10 mouse cellular contexts compared by ENCODE assay signal in genomic region chr12:100839079-100839600, GRCm38 (mm10).
A peak's percentile ranks its signal among the peaks of the same experiment; 100 is the strongest.
DNase-seq lines count a peak whose midpoint lies in the region; ATAC-seq and TF ChIP-seq lines count a peak whose summit lies in the region.
"Had no signal": no experiment of that assay in that cellular context is flagged by ENCODE, and none has a peak within 500 bp of the region (broad histone marks: within the 10 kb centered on the region; RNA-seq: fewer than 3 reads in every experiment).

No protein-coding gene starts in this region.

- peaks cover 10% of the 10 kb centered on the region; the same call in 1 of the 2 replicates for H3K27me3 ChIP-seq in heart, embryonic 10.5 days (ENCODE audit: insufficient read depth, poor library complexity, severe bottlenecking)
- no peaks in the 10 kb centered on the region for H3K27me3 ChIP-seq in spleen, adult 2 months (ENCODE audit: control insufficient read depth, insufficient read depth, low read length)
- no peaks in the 10 kb centered on the region for H3K27me3 ChIP-seq in midbrain, embryonic 13.5 days
- no peaks in the 10 kb centered on the region for H3K27me3 ChIP-seq in forebrain, embryonic 14.5 days (replicated peaks; ENCODE audit: control insufficient read depth, insufficient read depth, low read length)

- no peak overlapping the region for H3K4me2 ChIP-seq in midbrain, embryonic 13.5 days (replicated peaks)
- no peak overlapping the region for H3K4me2 ChIP-seq in forebrain, embryonic 14.5 days (ENCODE audit: low read length)
- H3K4me2 ChIP-seq: forebrain, embryonic 12.5 days had no signal

- ATAC-seq in midbrain, embryonic 13.5 days, result no peak
- ATAC-seq in forebrain, embryonic 14.5 days, result no peak

- H3K27ac ChIP-seq in heart, embryonic 10.5 days, result no peak overlapping the region
- peak overlapping the region; percentile 48 for H3K27ac ChIP-seq in spleen, adult 2 months (ENCODE audit: insufficient read depth, low read length)
- no peak overlapping the region for H3K27ac ChIP-seq in midbrain, embryonic 13.5 days
- H3K27ac ChIP-seq in forebrain, embryonic 14.5 days (ENCODE audit: low read depth, low read length), result no peak overlapping the region
- H3K27ac ChIP-seq: forebrain, embryonic 12.5 days had no signal

- H3K36me3 ChIP-seq in heart, embryonic 10.5 days, result no peaks in the 10 kb centered on the region
- H3K36me3 ChIP-seq in spleen, adult 2 months (ENCODE audit: control insufficient read depth, insufficient read depth, low read length), result no peaks in the 10 kb centered on the region
- H3K36me3 ChIP-seq in midbrain, embryonic 13.5 days, result no peaks in the 10 kb centered on the region
- H3K36me3 ChIP-seq in forebrain, embryonic 14.5 days (ENCODE audit: control insufficient read depth, insufficient read depth, low read length), result no peaks in the 10 kb centered on the region
- H3K36me3 ChIP-seq: forebrain, embryonic 12.5 days had no signal

- H3K4me1 ChIP-seq in heart, embryonic 10.5 days, result peaks cover 16% of the 10 kb centered on the region
- H3K4me1 ChIP-seq in spleen, adult 2 months (ENCODE audit: control insufficient read depth, insufficient read depth, insufficient read length), result peaks cover 20% of the 10 kb centered on the region; the same call in 1 of the 2 replicates
- H3K4me1 ChIP-seq in midbrain, embryonic 13.5 days (replicated peaks), result peaks cover 3% of the 10 kb centered on the region; the same call in 1 of the 2 replicates
- H3K4me1 ChIP-seq in forebrain, embryonic 14.5 days (ENCODE audit: control insufficient read depth, insufficient read depth, low read length), result no peaks in the 10 kb centered on the region
- H3K4me1 ChIP-seq: forebrain, embryonic 12.5 days had no signal

- TF ChIP-seq POLR2A in spleen, adult 2 months (IDR thresholded peaks at IDR 0.05; ENCODE audit: low read depth, low read length), result no peak

- DNase-seq in heart, adult 18-20 months, result peak; percentile 31 to 54
- no peak for DNase-seq in heart, embryonic 10.5 days (ENCODE audit: low spot score)
- peak; percentile 25 to 61 for DNase-seq in spleen, adult 2 months (ENCODE audit: low read depth in 1 of 2, low spot score in 2 of 2)
- no peak for DNase-seq in spleen, adult 12 weeks (ENCODE audit: low spot score)
- peak; percentile 19 for DNase-seq in heart, postnatal 4 days
- no peak for DNase-seq in adrenal gland, adult 2 months
- DNase-seq in forebrain, embryonic 14.5 days (ENCODE audit: low spot score), result no peak
- DNase-seq: right cerebral cortex, adult 18-20 months had no signal

- TF ChIP-seq CTCF in spleen, adult 2 months (IDR thresholded peaks at IDR 0.05; ENCODE audit: extremely low read depth, insufficient read depth, insufficient read length, insufficient replicate concordance), result no peak

- H3K9me3 ChIP-seq in heart, embryonic 10.5 days, result no peaks in the 10 kb centered on the region
- H3K9me3 ChIP-seq in midbrain, embryonic 13.5 days, result no peaks in the 10 kb centered on the region
- H3K9me3 ChIP-seq in forebrain, embryonic 14.5 days (replicated peaks; ENCODE audit: control insufficient read depth, low read length), result no peaks in the 10 kb centered on the region
- H3K9me3 ChIP-seq: forebrain, embryonic 12.5 days had no signal

- WGBS in heart, embryonic 10.5 days, result 8% methylated on average over 8 of the region's 8 CpGs
- WGBS in spleen, adult 2 months, result 37% methylated on average over 8 of the region's 8 CpGs
- 28% methylated on average over 8 of the region's 8 CpGs for WGBS in midbrain, embryonic 13.5 days
- WGBS in forebrain, embryonic 14.5 days, result 24% methylated on average over 8 of the region's 8 CpGs

- no peak overlapping the region for H3K4me3 ChIP-seq in heart, embryonic 10.5 days
- no peak overlapping the region for H3K4me3 ChIP-seq in spleen, adult 2 months (ENCODE audit: extremely low read depth, insufficient read depth, insufficient read length)
- H3K4me3 ChIP-seq in midbrain, embryonic 13.5 days (replicated peaks), result no peak overlapping the region
- H3K4me3 ChIP-seq in forebrain, embryonic 14.5 days (ENCODE audit: low read depth, low read length), result no peak overlapping the region
- H3K4me3 ChIP-seq: forebrain, embryonic 12.5 days had no signal

- no peak overlapping the region for H3K9ac ChIP-seq in midbrain, embryonic 13.5 days (replicated peaks)
- H3K9ac ChIP-seq in forebrain, embryonic 14.5 days (ENCODE audit: low read length), result no peak overlapping the region
- H3K9ac ChIP-seq: forebrain, embryonic 12.5 days had no signal

Comparison
In these comparisons a context has a peak if more than half of its experiments do, and no peak if none do; other contexts are left out.
1. DNase-seq: peak in heart, adult 18-20 months (2 of 2), spleen, adult 2 months (2 of 2) and heart, postnatal 4 days (single experiment); none in heart, embryonic 10.5 days (single experiment), spleen, adult 12 weeks (single experiment), adrenal gland, adult 2 months (single experiment) and forebrain, embryonic 14.5 days (single experiment).